Mouse (Mus musculus): ENCODE data around the gene Defb48. TPM values are rescaled to one million over a fixed set of nuclear protein-coding genes. Genes with fewer than 3 reads are reported as not detected.
A peak's percentile ranks its signal among the peaks of the same experiment; 100 is the strongest.

The Defb48 gene
- not detected for total RNA-seq (2021)
- long read RNA-seq, experiment 1 = 0 reads
- long read RNA-seq, experiment 2 = 0 reads

- no peak for DNase-seq (ENCODE audit: low spot score in 2 of 2)
Observed at GRCm38 (mm10) chr14:62984410-62984809, at the start of gene Defb48. Gene Defb48, minus strand, starts transcription at chr14:62984510.

- DNase-seq (ENCODE audit: low spot score in 2 of 2) = no peak
Observed at GRCm38 (mm10) chr14:63020524-63021156, 36.3 kb upstream of the Defb48 start.

DNA sequence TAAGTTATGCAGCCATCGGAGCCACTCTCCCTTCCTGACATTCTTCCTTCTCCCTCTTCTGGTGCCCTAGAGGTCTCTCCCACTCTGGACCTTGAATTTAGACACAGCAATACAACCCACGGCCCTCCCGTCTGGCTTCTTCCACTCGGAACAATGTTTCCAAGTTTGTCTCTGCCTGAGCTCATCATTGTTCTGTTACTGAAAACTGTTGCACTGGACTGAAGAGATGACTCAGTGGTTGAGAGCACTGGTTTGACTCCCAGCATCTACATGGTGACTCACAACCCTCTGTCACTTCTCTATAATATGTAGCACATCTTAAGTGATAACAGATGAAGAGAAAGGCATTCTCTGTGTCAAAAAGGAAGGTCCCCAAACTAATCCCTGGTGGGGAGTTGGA, 30.4 kb upstream of the Defb48 start:
- no peak for DNase-seq (ENCODE audit: low spot score in 2 of 2)

- no peak for DNase-seq (ENCODE audit: low spot score in 2 of 2)
Observed at GRCm38 (mm10) chr14:63013082-63013481, 28.8 kb upstream of the Defb48 start.

DNA sequence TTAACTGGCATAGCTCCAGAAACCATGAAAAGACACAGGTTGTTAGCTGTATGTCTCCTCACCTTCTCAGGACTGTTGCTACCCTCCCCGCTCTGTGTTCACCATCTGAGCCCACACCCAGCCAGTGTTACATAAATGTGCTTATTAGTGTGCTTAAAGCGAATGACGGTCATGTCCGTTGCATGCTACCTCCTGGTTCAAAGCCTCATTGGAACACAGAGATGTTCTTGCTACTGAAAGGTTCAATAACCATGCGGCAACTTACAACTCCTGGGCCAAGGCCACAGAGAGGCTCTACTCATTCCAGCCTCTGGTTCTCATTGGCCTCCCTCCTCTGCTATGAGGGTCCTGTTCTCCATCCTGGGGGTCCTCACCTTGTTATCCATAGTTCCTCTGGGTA, 27.2 kb upstream of the Defb48 start, which contains the start of gene Defb43:
Defb43 (plus strand) TSS at position 301 of the 400 bp plus-strand sequence.
- DNase-seq (ENCODE audit: low spot score in 2 of 2) = no peak

- no peak for DNase-seq (ENCODE audit: low spot score in 2 of 2)
Observed at GRCm38 (mm10) chr14:63002588-63002987, 18.3 kb upstream of the Defb48 start.

DNA sequence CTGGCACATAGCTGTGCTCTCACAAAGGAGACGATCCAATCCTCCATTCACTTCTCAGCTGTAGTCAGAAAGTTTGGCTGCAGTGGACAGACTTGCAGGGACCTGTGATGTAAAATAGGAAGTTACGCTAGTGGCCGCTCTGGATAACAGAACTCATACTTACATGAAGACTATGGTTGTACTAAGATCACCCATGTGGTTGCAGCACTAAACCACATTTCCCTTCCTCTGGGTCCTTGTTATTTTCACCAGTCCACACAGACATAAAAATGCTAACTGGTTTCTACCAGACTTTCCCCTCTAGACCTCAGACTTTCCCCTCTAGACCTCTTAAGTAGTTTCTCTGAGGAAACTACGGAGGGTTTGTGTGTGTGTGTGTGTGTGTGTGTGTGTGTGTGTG, 14.7 kb upstream of the Defb48 start:
- no peak for DNase-seq (ENCODE audit: low spot score in 2 of 2)

GRCm38 (mm10) chr14:62997777-62998176, 13.5 kb upstream of the Defb48 start, which contains the start of gene Defb47:
Gene Defb47, plus strand, starts transcription at chr14:62998077.
- DNase-seq (ENCODE audit: low spot score in 2 of 2) = no peak

GRCm38 (mm10) chr14:62991849-62992510, 7.7 kb upstream of the Defb48 start:
- DNase-seq (ENCODE audit: low spot score in 2 of 2) = no peak

DNA sequence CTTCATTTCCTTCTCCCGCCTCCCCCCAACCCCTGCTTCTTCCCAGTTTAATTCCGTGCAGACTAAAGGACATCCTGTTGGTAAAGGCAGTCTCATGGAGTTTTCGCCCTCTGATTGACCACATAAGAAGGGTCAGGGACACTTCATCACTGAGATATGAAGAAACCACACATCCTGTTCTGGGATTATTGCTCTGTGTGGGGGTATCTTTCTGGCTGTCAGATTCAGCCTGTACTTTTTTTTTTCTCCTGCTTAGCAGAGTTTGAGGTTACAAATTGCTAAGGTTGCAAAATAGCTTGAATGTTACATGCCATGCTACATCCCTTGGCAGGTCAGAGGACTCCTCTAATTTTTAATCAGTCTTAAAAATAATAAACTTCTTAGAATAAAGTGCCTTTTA, 7.0 kb upstream of the Defb48 start:
- no peak for DNase-seq (ENCODE audit: low spot score in 2 of 2)

GRCm38 (mm10) chr14:62979815-62980214, 4.5 kb downstream of the Defb48 start:
- no peak for DNase-seq (ENCODE audit: low spot score in 2 of 2)

GRCm38 (mm10) chr14:62975046-62975445, 9.3 kb downstream of the Defb48 start:
- DNase-seq (ENCODE audit: low spot score in 2 of 2) = peak; percentile 55 to 67

DNA sequence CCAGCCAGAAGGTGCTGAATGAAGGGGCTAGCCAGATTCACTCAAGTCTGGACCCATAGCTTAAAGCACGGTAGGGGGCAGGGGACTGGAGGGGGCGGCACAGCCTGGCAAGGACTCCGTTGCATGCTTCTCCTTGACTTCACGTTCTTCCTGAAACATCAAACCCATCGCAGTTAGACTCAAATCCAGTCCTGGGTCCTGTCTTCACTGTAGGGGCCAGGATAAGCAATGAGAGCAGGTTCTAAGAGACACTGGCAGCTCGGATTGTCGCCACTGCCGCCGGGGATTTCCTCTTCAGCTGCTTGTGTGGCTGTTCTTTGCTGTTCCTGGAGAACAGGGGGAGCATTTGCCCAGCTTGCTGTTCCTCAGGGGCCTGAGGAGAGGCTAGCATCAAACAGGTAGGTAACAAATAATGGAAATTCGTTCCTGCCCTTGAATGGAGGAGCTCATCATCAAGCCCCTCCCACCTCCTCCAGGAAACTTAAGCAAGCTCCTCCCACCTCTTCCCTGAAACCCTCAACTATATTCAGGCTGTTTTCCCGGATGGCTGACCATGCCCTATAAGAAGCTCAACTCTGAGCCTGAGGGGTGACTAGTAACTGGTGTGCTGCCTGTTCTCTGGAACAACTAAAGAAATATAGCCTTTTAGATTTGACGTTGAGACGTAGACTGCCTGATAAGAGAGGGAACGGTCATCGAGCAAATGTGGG, 18.3 kb downstream of the Defb48 start:
- DNase-seq (ENCODE audit: low spot score in 2 of 2) = no peak

GRCm38 (mm10) chr14:62965342-62965741, 19.0 kb downstream of the Defb48 start:
- no peak for DNase-seq (ENCODE audit: low spot score in 2 of 2)

GRCm38 (mm10) chr14:62963632-62964031, 20.7 kb downstream of the Defb48 start:
- no peak for DNase-seq (ENCODE audit: low spot score in 2 of 2)

DNA sequence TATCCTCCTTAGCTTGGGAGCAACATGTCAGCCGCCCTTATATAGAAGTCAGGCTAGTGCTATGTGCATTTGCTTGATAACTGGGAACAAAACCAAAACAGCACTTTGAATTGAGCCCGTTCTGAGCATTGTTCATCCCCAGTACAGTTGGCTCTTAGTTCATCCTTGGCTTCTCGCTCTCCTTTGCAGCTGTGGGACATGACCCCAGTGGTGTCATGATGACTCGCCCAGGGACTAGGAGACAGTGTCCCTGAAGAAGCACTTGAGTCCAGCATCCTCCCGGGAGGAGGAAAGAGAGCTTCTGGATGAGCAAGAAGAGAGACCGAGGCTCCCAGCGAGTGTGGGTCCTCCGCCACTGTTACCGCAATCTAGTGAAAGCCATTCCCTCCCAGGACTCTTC, 28.2 kb downstream of the Defb48 start:
- no peak for DNase-seq (ENCODE audit: low spot score in 2 of 2)

GRCm38 (mm10) chr14:62946794-62947193, 37.5 kb downstream of the Defb48 start:
- no peak for DNase-seq (ENCODE audit: low spot score in 2 of 2)

DNA sequence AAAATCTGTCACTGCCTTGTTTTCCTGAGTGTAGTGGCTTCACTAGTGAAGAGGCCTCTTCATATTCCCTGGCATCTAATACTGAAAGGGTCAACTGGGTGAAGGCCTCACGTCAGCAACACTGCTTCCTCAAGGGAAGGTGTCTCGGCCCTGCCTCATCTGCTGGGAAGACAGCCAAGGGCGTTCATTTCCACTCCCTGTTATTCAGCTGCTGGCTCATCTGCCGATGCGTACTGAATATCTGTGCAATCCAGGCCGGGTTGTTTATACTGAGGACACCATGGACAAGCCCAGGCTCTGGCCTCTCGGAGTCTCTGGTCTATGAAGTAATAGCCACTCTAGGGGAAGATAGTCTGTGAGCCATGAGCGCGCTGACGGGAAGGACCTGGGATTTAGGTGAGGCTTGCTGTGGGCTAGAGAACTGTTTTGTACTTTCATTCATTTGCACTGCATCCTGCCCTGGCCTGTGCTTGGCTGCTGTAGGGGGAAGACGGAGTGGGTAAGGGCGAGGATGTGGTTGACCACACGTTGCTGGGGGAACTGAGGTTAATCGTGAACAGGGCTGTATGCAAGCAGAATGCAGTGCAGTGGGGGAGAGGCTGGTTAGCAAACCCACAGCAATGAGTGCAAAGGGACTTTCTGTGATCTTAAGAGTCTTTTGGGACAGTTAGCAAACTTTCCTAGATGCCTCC, 43.8 kb downstream of the Defb48 start:
- peak in 1 of 2 experiments; percentile 59 for DNase-seq (ENCODE audit: low spot score in 2 of 2)

GRCm38 (mm10) chr14:62939435-62939834, 44.9 kb downstream of the Defb48 start:
- DNase-seq (ENCODE audit: low spot score in 2 of 2) = no peak

DNA sequence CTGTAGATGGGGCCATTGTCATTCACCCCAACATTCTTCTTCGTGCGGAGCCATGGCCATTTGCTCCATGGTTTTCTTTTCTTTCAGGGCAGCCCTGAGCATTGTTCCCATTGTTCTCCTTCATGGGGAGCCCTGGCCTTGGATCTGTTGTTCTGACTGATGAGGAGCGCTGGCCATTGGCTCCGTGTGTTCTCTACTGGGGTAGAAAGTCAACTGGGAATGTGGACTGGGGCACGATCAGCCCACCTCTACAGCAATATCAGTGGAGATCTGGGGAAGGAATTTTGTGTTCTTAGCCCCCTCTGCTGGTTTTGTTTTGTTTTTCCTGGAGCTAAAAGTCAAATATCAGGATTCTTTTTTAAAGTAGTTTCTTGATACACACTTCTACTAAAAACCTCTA, 46.6 kb downstream of the Defb48 start:
- DNase-seq (ENCODE audit: low spot score in 2 of 2) = no peak

GRCm38 (mm10) chr14:62936631-62937380, 47.5 kb downstream of the Defb48 start:
- DNase-seq (ENCODE audit: low spot score in 2 of 2) = no peak
